Mouse (Mus musculus): ENCODE results near the gene Lamb2. TPM values are rescaled to one million over a fixed set of nuclear protein-coding genes. Genes with fewer than 3 reads are reported as not detected.
A peak's percentile ranks its signal among the peaks of the same experiment; 100 is the strongest.

Lamb2 gene
- 10 to 100 TPM; 29.6 to 34.2 TPM for total RNA-seq (2021)

DNA sequence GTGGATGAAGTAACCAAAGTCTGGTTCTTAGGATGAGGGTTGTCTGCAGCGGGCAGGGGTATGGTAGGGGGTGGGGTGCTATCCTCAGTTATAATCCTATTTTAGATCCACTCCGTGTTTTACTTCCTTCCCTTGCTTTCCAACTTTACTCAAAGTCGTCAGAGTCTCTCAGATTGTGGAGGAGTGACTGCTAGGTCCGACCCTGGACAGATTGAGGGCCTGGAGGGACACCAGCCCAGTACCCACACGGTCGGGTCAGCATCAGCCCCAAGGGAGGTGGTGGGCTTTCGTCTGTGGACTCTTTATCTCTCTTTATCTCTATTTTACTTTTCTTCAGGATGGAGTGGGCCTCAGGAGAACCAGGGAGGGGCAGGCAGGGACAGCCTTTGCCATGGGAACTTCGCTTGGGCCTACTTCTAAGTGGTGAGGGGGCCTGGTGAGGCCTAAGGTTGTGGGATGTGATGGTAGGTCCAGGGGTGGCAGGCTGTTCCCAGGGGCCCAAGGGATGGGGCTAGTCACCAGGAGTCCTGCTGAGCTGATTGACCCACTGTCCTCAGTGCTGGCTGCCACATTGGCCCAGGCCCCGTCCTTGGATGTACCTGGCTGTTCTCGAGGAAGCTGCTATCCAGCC is at the start of gene Lamb2:
Gene Lamb2 (plus strand): TSS at position 16 of the 631 bp plus-strand sequence.
- intact Hi-C loops (cut with DNase I): no loop called here
- no peak for DNase-seq (ENCODE audit: extremely low spot score in 1 of 2, low spot score in 2 of 2)

DNA sequence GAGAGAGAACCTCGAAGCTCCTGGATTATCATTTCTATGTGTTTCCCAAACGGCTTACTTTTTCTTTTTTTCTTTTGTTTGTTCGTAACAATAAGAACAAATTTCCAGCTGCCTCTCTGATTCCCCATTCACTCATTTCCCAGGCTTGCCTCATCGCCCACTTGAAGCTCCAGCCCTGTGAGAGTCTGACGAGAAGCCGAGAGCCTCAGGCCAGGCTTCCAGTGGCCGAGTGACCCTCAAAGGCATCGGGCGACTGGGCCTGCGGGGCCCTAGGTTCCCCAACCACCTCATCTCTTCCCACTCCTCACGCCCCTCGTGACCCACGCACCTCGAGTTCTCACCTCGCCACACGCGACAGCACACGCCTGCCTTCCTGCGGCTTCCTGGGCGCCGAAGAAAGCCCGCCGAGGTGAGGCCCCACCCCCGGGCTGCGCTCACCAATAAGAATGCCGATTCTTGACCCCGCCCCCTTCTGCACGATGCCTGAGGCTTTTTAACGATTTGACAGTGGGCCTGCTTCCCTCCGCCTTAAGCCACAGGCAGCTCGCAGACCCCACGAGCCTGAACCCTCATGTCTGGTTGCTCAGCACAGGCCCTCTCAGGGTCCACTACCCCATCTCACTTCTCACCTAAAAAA is 48.0 kb upstream of the Lamb2 start:
- intact Hi-C loops (cut with DNase I): no loop called here
- peak in 1 of 2 experiments; percentile 55 for DNase-seq (ENCODE audit: extremely low spot score in 1 of 2, low spot score in 2 of 2)

DNA sequence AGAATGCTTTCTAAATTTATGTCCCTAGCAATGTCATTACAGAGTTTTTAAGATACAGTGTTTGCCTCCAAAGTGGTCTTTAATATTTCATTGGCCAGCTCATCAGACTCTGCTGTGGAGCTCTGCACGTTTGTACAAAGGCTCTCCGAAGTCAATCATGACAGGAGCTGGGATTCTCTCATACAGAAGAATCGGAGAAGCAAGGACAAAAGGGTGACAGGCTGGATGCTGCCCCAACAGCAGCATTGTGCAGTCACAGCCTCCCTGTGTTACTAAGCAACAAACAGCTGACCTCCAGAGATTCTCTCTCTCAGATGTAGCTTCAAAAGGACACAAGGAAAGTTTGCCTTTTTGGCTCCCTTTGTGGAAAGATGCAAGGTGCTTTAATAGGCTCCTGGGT is 43.4 kb upstream of the Lamb2 start, which contains the start of gene BC048562:
Gene BC048562 (plus strand): TSS at position 301 of the 400 bp plus-strand sequence.
- DNase-seq (ENCODE audit: extremely low spot score in 1 of 2, low spot score in 2 of 2): no peak
- intact Hi-C loops (cut with DNase I): no loop called here

DNA sequence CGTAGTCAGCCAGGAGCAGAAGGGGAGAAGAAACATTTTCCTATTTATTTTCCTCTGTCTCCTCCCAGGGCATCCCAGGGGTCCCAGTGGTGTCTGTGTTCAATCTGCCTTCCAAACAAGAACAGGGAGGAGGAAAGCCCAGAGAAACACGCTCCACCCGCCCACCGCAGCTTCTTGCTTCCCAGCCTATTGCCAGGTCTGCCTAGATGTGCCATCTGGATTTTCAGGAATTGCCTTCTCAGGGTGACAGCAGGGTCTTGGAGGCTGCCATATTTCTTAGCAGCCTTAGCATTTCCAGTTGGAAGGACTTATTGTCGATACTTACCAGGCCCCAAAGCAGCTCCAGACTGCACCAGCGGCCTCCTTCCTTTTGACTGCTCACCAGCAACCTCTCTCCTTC is 40.4 kb upstream of the Lamb2 start:
- intact Hi-C loops (cut with DNase I): no loop called here
- peak in 1 of 2 experiments; percentile 50 for DNase-seq (ENCODE audit: extremely low spot score in 1 of 2, low spot score in 2 of 2)

DNA sequence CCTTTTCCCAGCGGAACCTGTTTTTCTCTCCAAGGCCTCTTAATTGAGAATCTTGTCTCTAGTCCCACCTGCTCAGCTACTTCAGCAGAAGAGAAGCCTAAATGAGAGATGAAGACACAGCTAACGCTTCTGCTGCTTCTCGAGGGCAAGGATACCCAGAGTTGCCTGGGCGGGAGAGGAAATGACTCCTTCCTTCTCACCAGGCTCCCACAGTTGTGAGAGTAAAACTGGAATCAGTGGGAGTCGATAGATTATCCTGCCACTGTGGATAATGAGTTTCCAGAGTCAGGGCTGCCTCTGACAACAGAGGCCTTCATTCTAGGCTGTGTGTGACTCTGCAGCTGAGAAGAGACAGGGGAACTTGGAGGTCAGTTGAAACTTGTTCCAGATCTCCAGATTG is 39.1 kb upstream of the Lamb2 start:
- intact Hi-C loops (cut with DNase I): no loop called here
- DNase-seq (ENCODE audit: extremely low spot score in 1 of 2, low spot score in 2 of 2): no peak

DNA sequence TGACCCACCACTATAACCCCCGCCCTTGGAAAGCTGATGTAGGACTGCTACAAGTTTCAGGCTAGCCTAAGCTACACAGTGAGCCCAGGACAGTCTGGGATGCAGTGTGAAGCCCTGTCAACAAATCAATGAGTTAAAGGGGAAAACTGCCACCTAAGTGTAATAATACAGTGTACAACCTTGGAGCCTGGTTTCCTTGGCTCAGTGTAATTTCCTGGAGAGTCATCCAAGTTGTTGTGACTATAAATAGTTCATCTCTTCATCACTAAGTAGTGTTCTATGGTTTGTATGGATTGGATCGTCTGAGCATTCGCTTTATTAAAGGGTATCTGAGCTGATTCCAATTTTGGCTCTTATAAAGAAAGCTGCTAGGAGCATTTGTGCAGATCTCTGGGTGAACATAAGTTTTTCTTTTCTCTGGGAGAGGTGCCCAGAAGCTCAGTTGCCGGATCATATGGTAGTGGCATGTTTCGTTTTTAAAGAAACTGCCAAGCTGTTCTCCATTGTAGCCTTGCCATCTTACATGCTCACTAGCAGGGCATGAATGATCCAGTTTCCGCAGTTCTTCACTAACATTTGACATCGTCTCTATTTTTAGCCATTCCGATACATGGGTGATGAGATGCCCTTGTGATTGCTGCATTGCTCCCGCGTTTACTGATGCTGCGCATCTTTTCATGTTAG is 38.2 kb upstream of the Lamb2 start:
- intact Hi-C loops (cut with DNase I): no loop called here
- peak in 1 of 2 experiments; percentile 77 for DNase-seq (ENCODE audit: extremely low spot score in 1 of 2, low spot score in 2 of 2)

DNA sequence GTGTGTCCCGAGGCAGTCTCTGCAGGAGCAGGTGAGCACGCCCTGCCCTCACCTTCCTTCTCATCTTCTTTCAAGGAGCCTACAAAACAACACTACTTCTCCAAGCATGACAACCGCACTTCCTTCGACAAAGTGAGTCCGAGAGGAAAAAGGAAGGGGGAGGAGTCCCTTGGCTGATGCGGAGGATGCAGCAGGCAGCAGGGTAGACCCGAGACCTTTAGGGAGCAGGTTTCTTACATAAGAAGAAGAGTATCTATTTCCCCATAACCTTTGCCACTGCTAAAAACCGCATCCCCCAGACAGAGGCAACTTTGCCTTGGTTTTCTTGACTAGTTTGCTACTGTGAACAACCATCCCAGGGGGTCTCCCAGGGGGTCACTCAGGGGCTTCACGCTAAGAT is 34.4 kb upstream of the Lamb2 start:
- no peak for DNase-seq (ENCODE audit: extremely low spot score in 1 of 2, low spot score in 2 of 2)
- intact Hi-C loops (cut with DNase I): no loop called here

DNA sequence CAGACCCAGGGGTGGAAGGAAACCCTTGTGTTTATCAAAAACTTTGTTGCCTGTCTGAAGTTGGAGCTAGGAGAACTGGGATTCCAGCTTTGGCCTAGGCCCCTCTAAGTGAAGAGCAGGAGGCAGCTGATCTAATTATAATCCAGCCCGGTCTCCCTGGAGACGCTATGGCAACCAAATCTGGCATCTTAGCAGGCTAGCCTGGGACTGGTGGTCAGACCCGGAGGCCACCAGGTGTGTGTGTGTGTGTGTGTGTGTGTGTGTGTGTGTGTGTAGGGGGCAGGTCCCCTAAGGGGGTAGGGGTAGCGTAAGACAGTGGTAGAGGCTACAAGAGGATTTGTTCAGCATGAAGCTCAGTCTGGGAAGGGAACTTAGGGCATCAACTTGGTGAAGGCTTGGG is 29.7 kb upstream of the Lamb2 start:
- DNase-seq (ENCODE audit: extremely low spot score in 1 of 2, low spot score in 2 of 2): peak; percentile 57 to 68
- intact Hi-C loops (cut with DNase I): loop anchor here (5.0 kb wide), 1 partner anchor 53 kb away; no protein-coding TSS in a partner anchor

DNA sequence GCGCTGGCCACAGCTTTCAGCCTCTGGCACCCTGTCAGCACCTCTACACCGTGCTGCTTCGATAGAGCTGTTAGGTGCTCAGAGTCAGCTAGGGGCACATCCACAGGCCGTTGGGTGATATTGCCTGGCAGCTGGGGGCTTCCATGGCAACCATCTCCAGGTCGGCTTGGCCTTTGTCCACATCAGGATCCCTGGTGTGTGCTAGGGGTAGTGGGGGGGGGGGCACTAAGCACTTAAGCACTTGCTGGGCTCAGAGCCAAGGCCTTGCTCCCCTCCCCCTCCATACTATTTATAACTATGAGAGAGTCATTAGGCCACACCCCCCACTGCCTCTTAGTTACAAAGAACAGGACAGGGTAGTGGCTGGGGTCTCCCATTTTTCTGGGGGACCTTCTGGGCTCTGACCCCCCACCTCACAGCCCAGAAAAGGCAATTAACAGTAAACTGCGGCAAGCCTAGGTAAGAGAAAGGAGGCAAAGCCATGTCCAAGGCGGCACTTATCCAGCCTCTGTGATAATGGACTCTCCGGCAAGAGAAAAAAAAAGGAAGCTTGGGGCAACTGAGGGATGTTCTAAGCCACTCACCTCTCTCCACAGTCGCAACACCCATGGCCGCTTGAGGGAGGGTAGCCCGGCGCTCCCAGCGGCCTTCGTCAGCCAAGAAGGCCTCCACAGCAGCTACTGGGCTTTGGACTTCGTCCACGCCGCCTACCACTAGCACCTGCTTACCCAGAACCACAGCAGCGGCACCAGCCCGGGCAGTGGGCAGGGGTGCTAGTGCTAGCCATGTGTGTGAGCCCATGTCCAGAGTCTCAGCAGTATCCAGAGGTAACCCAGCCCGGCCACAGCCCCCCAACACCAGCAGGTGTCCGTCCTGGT is 29.0 kb upstream of the Lamb2 start:
- peak in 1 of 2 experiments; percentile 57 for DNase-seq (ENCODE audit: extremely low spot score in 1 of 2, low spot score in 2 of 2)
- intact Hi-C loops (cut with DNase I): loop anchor here (5.0 kb wide), 1 partner anchor 53 kb away; no protein-coding TSS in a partner anchor

DNA sequence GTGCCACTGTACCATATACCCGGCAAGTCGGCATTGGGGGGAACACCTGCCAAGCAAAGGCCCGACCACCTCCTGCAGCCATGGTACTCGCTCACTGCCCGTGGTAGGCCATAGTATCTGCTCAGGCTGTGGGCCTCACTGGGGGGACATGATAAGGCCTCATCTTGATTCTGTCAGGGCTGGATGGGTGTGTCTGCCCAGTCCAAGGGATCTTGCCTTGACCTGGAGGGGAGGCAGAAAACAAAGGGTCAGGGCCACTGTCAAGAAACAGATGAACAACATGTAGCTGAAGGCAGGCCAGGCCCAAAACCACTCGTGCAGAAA is 28.4 kb upstream of the Lamb2 start:
- intact Hi-C loops (cut with DNase I): loop anchor here (5.0 kb wide), 1 partner anchor 54 kb away; no protein-coding TSS in a partner anchor
- DNase-seq (ENCODE audit: extremely low spot score in 1 of 2, low spot score in 2 of 2): no peak

DNA sequence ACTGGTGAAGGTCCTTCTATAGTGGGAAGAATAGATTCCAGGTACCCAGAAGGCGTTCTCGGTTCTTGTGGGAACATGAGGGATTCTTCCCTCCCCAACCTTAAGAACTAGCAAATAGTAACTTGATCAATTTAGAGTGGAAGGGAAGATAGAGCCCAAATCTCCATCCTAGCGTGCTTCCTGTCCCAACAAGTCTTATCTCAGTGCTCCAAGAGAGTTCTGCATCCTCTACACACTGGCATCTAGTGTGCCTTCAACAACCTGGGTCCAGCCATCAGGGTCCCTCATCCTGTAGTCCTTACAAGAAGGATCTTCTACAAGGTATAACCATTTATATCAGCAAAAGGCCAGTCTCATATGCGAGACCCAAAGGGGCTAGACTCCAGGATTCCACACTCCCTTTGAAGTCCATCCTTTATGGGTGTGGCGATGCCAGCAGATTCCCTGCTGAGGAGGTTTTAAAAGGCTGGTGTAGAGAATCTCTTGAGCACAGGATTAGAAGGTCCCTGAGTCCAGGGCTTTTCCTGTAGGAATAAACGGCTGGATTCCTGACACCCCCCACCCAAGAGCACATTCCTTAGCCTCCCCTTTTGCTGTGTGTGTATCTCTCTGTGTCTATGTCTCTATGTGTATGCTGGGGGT is 27.9 kb upstream of the Lamb2 start:
- intact Hi-C loops (cut with DNase I): loop anchor here (5.0 kb wide), 1 partner anchor 54 kb away; no protein-coding TSS in a partner anchor
- no peak for DNase-seq (ENCODE audit: extremely low spot score in 1 of 2, low spot score in 2 of 2)

DNA sequence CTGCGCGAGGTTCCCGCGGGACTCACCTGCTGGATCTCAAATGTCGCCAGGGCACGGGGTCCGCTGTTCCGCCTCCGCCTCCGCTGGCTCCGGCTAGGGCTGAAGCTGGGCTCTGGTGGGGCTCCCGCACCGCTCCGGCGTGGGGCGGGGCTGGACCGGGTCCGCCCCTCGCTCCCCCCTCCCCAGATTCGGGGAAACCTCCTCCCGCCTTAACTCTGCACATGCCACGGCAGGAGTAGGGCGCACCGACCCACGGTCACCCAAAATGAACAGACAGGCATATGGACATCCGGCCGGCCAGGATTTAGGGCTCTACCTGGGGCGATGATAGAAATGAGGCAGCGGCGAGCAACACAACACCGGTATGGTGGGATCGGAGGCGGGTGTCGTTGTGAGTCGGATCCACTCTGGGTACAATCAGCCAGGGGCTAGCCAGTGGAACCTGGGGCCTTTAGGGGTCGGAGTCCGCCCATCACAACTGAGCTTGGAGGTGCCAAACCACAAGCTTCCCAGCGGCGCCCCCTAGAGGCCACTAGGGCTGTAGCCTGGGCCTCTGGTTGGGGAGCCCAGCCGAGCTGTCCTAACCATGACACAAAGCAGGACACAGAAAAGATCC is 27.1 kb upstream of the Lamb2 start:
- intact Hi-C loops (cut with DNase I): loop anchor here (5.0 kb wide), 1 partner anchor 55 kb away; no protein-coding TSS in a partner anchor

DNA sequence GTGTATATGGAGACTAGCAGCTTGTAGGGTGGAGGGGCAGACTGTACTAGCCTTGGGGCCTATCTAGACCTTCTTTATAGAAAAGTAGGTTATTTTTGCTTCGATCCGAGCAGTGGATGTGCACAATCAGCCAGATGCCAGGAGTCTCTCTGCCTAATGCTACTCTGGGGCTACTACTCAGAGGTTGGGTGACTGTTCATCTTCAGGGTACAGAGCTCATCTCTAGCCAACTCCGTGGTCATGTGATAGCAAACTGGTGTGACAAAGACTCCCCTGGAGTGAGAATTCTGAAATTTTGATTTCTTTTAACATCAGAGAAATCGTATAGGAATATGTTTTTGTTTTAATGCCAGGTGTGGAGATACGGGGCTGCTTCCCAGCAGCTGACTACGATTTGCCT is 26.6 kb upstream of the Lamb2 start:
- intact Hi-C loops (cut with DNase I): loop anchor here (5.0 kb wide), 1 partner anchor 56 kb away; no protein-coding TSS in a partner anchor
- no peak for DNase-seq (ENCODE audit: extremely low spot score in 1 of 2, low spot score in 2 of 2)

More for the DNA sequence above, 27.1 kb upstream of the Lamb2 start:
- peak; percentile 77 to 92 for DNase-seq (ENCODE audit: extremely low spot score in 1 of 2, low spot score in 2 of 2)

DNA sequence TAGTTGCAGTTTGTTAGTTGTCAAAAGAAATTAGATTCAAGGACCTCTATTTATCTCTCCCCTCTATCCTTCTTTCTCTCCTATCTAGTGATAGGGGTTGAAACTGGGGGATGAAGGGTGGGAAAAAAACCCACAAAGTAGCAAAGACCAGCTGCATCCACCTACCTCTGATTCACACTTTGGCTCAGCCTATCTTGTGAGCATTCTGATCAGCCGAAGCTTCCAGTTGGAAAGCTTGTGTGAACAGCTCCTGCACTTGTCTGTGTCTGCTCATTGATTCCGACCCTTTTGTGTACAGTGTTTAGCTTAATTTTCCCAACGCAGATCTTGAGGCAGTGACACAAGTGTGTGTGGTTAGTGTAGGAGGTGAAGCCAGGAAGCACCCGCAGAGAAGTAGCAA is 26.1 kb upstream of the Lamb2 start:
- intact Hi-C loops (cut with DNase I): loop anchor here (5.0 kb wide), 1 partner anchor 56 kb away; no protein-coding TSS in a partner anchor
- DNase-seq (ENCODE audit: extremely low spot score in 1 of 2, low spot score in 2 of 2): no peak

DNA sequence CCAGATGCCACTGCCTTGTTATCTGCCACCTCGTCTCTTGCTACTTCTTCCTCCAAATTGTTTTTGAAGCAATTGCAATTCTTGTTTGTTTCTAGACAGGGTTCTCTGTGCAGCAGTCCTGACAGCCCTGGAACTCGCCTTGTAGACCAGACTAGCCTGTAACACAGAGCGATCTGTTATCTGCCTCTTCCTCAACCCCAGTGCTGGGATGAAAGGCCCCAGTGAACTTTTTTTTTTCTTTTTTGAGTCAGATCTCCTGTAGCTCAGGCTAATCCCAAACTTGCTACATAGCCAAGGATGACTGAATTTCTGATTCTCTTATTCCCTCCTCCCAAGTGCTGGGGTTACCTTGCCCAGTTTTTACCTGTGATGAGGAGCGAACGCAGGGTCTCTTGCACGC is 25.1 kb upstream of the Lamb2 start:
- DNase-seq (ENCODE audit: extremely low spot score in 1 of 2, low spot score in 2 of 2): no peak
- intact Hi-C loops (cut with DNase I): loop anchor here (5.0 kb wide), 1 partner anchor 57 kb away; no protein-coding TSS in a partner anchor

DNA sequence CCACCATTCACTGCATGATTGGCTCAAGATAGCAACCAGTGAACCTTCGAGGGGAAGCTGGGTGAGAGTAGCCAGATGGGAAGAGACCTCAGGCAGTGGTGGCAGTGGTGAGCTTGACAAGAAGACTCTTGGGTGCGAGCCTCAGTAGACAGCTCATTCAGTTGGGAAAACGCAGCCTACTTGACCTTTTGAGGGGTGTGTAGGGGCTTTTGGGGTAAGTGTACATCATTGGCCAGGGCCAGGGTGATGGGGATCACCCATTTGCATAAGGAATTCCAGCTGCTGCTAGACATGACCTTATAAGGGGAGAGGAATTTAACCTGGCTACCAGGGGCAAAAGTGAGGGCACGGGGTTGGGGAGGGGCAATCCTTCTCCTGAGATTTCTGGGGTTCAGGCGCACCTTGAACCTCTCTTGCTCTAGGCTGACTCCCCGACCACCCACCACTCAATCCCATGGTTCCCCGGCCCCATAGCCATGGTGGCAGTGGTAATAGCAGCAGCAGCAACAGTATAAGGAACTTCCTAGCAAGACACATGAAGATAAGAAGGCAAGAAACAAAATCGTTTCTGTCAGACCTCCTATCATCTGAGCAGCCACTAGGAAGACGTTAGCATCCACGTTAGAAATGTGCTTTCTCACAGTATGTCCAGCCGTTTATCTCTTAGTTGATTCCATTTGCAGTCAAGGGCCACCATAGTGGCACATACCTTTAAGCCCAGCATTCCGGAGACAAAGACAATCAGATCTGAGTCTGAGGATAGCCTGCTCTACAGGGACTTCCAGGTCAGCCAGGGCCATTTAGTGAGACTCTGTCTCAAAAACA is 23.6 kb upstream of the Lamb2 start:
- intact Hi-C loops (cut with DNase I): no loop called here
- DNase-seq (ENCODE audit: extremely low spot score in 1 of 2, low spot score in 2 of 2): no peak

DNA sequence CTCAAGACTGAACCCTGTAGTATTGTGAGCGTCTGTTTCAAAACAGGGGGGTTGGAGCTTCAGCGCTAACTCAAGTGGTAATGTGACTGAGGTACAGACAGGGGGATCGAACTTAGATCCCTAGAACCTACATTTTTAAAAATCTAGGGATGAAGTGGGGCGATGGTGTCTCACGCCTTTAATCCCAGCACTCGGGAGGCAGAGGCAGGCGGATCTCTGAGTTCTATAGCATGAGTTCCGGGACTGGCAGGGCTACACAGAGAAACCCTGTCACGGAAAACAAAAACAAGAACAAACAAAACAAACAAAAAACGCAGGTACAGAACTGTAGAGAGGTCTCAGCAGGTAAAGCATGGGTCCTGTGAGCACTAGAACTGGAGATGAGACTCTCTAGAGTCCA is 22.6 kb upstream of the Lamb2 start:
- intact Hi-C loops (cut with DNase I): no loop called here
- no peak for DNase-seq (ENCODE audit: extremely low spot score in 1 of 2, low spot score in 2 of 2)

Data from left cerebral cortex, postnatal 10 days (tissue).